Mouse (Mus musculus) neural tube, embryonic 15.5 days (tissue): ENCODE results near the gene Rbfox1. TPM values are rescaled to one million over a fixed set of nuclear protein-coding genes. Genes with fewer than 3 reads are reported as not detected.

Source experiments
- ATAC-seq: fragments of 200-750 bp; cut with Nextera tagmentation; 2 replicates; pipeline ENCODE4 v1.8.0; 2017; ENCODE audit warnings: mild to moderate bottlenecking, moderate TSS enrichment, moderate library complexity; ENCODE audit not compliant: low FRiP score
- H3K27ac ChIP-seq: fragments of 300-500 bp; sonication (generic); replicated peaks from 2 replicates; pipeline ENCODE4 v1.5.1; 2015; ENCODE audit warnings: mild to moderate bottlenecking, inconsistent platforms
- H3K27me3 ChIP-seq: fragments of 300-500 bp; sonication (generic); replicated peaks from 2 replicates; pipeline ENCODE4 v1.6.1; 2015; ENCODE audit warnings: inconsistent platforms
- H3K36me3 ChIP-seq: fragments of 300-500 bp; sonication (generic); 2 replicates; pipeline ENCODE4 v1.6.1; 2015; ENCODE audit warnings: inconsistent platforms
- H3K4me1 ChIP-seq: fragments of 300-500 bp; sonication (generic); 2 replicates; pipeline ENCODE4 v1.6.1; 2015; ENCODE audit warnings: inconsistent platforms
- H3K4me2 ChIP-seq: fragments of 300-500 bp; sonication (generic); 2 replicates; pipeline ENCODE4 v1.6.1; 2015; ENCODE audit warnings: inconsistent platforms, mild to moderate bottlenecking, moderate library complexity
- H3K4me3 ChIP-seq: fragments of 300-500 bp; sonication (generic); replicated peaks from 2 replicates; pipeline ENCODE4 v1.5.1; 2015; ENCODE audit warnings: mild to moderate bottlenecking, inconsistent platforms
- H3K9ac ChIP-seq: fragments of 300-500 bp; sonication (generic); replicated peaks from 2 replicates; pipeline ENCODE4 v1.6.1; 2015; ENCODE audit warnings: mild to moderate bottlenecking, inconsistent platforms
- H3K9me3 ChIP-seq: fragments of 300-500 bp; sonication (generic); replicated peaks from 2 replicates; pipeline ENCODE4 v1.6.1; 2016; ENCODE audit warnings: inconsistent platforms
- WGBS: fragments of 180-500 bp; shearing (Covaris S2); methylation state at CpG from one replicate; pipeline ENCODE4 v1.1.7; 2015; ENCODE audit warnings: mixed read lengths; 5-methylcytosine and 5-hydroxymethylcytosine counted together
- polyA plus RNA-seq: library from polyadenylated mRNA; unstranded; fragments of >200 nt; fragmentation: Nextera tagmentation; extraction: Ambion mirVana; gene quantifications from 2 replicates; pipeline ENCODE4 v1.2.1, GENCODE M21; 2015

Rbfox1 gene
- polyA plus RNA-seq, 1 experiment from 2014 or later = 351 TPM

GRCm38 (mm10) chr16:6969986-6970385 is 1084.8 kb downstream of the Rbfox1 start:
- Histone ChIP-seq H3K4me3 (no peak overlapping the region), H3K9ac (no peak overlapping the region), H3K27me3 (no peaks in the 10 kb centered on the region), H3K27ac (no peak overlapping the region), H3K4me2 (no peak overlapping the region), H3K36me3 (no peaks in the 10 kb centered on the region), H3K4me1 (peaks cover 23% of the 10 kb centered on the region), H3K9me3 (no peaks in the 10 kb centered on the region)
- 70% methylated on average over 4 of the region's 4 CpGs for WGBS
- no peak for ATAC-seq

DNA sequence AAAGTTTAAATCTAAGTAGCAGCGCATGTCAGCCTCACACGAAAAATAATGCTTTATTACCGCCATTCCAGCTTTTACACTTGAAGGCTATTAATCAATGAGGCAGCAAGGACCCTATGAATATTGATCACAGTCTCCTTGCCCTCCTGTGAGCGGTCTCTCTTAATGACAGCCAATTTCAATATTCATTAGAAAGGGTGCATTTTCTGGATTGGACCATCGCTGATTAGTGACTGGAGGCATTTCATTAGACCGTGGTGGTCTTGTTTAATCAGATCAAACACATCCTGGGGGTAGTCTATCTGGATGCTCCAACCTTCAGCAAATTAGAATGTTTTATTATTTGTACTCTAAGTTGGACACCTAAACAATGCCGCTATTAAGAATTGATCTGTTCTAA is 1091.2 kb downstream of the Rbfox1 start:
- Histone ChIP-seq H3K36me3 (no peaks in the 10 kb centered on the region), H3K4me1 (peaks cover 36% of the 10 kb centered on the region), H3K27me3 (no peaks in the 10 kb centered on the region), H3K4me3 (no peak overlapping the region), H3K27ac (no peak overlapping the region), H3K9ac (no peak overlapping the region), H3K4me2 (no peak overlapping the region), H3K9me3 (no peaks in the 10 kb centered on the region)
- WGBS = 32% methylated on average over 7 of the region's 7 CpGs
- no peak for ATAC-seq

DNA sequence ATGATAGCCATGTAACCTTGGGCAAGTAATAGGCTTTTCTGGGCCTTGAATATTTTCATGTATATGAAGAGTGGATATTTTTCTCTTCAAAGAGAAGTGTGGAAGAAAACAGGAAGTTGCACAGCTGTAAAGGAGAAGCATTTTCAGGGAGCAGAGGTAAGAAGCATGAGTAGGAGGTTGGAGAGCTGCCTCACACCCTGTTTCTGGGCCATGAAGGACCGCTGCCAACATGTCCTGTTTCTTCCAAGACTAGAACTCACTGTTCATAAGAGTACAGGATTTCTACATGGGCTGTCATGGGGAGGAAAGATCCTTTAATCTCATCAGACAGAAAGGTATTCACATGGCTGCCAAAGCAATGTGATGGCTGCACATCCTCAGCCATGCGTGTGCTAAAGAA is 1098.8 kb downstream of the Rbfox1 start:
- H3K9ac ChIP-seq = no peak overlapping the region
- H3K4me1 ChIP-seq = no peaks in the 10 kb centered on the region
- H3K4me3 ChIP-seq = no peak overlapping the region
- H3K4me2 ChIP-seq = no peak overlapping the region
- H3K27me3 ChIP-seq = no peaks in the 10 kb centered on the region
- no peaks in the 10 kb centered on the region for H3K9me3 ChIP-seq
- WGBS = 93% methylated on average over 2 of the region's 2 CpGs
- no peaks in the 10 kb centered on the region for H3K36me3 ChIP-seq
- no peak for ATAC-seq
- no peak overlapping the region for H3K27ac ChIP-seq

DNA sequence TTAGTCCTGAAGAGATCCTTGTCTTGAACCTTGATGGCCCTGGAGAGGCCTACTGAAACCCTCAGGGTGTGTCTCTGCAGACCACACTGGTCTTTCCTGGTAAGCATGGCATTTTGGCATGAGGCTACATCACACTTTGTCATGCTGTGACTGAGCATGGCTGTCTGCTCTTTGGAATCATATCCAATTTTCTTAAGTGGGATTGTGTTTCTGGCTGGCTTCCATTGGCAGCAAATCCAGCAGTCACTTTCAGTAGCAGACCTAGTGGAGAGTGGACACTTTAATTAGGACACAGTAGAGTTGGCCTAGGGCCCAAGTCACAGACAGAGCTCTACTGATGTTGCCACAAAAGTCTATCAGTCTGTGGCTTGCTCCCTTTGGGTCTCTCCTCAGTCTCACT is 1100.9 kb downstream of the Rbfox1 start:
- H3K36me3 ChIP-seq = no peaks in the 10 kb centered on the region
- H3K27ac ChIP-seq = no peak overlapping the region
- no peak overlapping the region for H3K9ac ChIP-seq
- no peaks in the 10 kb centered on the region for H3K4me1 ChIP-seq
- no peak overlapping the region for H3K4me3 ChIP-seq
- no peaks in the 10 kb centered on the region for H3K9me3 ChIP-seq
- ATAC-seq = no peak
- no peaks in the 10 kb centered on the region for H3K27me3 ChIP-seq
- no peak overlapping the region for H3K4me2 ChIP-seq

GRCm38 (mm10) chr16:6986494-6986893 is 1101.3 kb downstream of the Rbfox1 start:
- ATAC-seq = no peak
- Histone ChIP-seq H3K27ac (no peak overlapping the region), H3K4me2 (no peak overlapping the region), H3K9ac (no peak overlapping the region), H3K36me3 (no peaks in the 10 kb centered on the region), H3K4me1 (no peaks in the 10 kb centered on the region), H3K27me3 (no peaks in the 10 kb centered on the region), H3K9me3 (no peaks in the 10 kb centered on the region), H3K4me3 (no peak overlapping the region)
- WGBS = 74% methylated on average over 2 of the region's 2 CpGs

GRCm38 (mm10) chr16:6992251-6992650 is 1107.1 kb downstream of the Rbfox1 start:
- no peak for ATAC-seq
- H3K4me2 ChIP-seq = no peak overlapping the region
- no peaks in the 10 kb centered on the region for H3K27me3 ChIP-seq
- WGBS = 90% methylated on average over 5 of the region's 5 CpGs
- no peaks in the 10 kb centered on the region for H3K4me1 ChIP-seq
- no peak overlapping the region for H3K27ac ChIP-seq
- H3K36me3 ChIP-seq = no peaks in the 10 kb centered on the region
- H3K9ac ChIP-seq = no peak overlapping the region
- H3K9me3 ChIP-seq = no peaks in the 10 kb centered on the region
- H3K4me3 ChIP-seq = no peak overlapping the region

DNA sequence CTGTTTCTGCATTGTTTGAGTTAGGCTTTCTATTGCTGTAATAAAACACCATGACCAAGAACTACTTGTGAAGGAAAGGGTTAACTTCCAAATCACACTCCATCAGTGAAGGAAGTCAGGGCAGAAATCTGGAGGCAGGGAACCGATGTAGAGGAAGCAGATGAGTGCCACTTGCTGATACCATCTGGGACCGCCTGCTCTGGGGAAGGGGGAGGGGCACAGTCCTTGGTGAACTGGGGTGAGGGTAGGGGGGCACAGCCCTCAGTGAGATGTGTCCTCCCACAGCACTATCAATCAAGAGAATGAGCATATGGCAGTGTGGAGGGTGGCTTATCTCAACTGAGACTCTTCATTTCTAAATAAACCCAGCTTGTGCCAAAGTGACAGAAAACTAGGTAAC is 1108.0 kb downstream of the Rbfox1 start:
- Histone ChIP-seq H3K4me3 (no peak overlapping the region), H3K27me3 (no peaks in the 10 kb centered on the region), H3K4me2 (no peak overlapping the region), H3K36me3 (no peaks in the 10 kb centered on the region), H3K4me1 (no peaks in the 10 kb centered on the region), H3K9me3 (no peaks in the 10 kb centered on the region), H3K27ac (no peak overlapping the region), H3K9ac (no peak overlapping the region)
- ATAC-seq = no peak
- 32% methylated on average over 2 of the region's 2 CpGs for WGBS

DNA sequence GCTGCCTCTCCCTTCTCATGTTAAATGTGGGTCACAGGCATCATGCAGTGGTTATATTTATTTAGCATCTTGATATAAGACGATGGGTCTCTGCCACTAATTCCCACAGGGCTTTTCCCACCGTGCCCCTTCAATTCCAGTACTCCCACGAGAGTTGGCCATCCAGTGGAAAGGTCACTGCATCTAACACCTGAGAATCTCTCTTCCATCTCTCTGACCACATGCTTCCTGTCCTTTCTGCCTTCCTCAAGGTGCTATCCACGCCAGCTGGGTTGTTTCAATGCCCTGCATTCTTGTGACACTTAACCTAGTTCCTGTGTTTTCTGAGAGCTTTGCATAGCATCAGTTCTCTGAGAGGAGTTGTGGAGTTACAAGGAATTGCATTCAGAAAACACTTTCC is 1112.0 kb downstream of the Rbfox1 start:
- Histone ChIP-seq H3K4me3 (no peak overlapping the region), H3K4me1 (no peaks in the 10 kb centered on the region), H3K36me3 (no peaks in the 10 kb centered on the region), H3K27me3 (no peaks in the 10 kb centered on the region), H3K27ac (no peak overlapping the region), H3K4me2 (no peak overlapping the region), H3K9me3 (no peaks in the 10 kb centered on the region), H3K9ac (no peak overlapping the region)
- ATAC-seq = no peak
- 60% methylated on average over 4 of the region's 4 CpGs for WGBS

- Histone ChIP-seq H3K4me2 (no peak overlapping the region), H3K27ac (no peak overlapping the region), H3K4me3 (no peak overlapping the region), H3K9me3 (no peaks in the 10 kb centered on the region), H3K4me1 (no peaks in the 10 kb centered on the region), H3K27me3 (no peaks in the 10 kb centered on the region), H3K9ac (no peak overlapping the region), H3K36me3 (no peaks in the 10 kb centered on the region)
- WGBS = 68% methylated on average over 7 of the region's 7 CpGs
- ATAC-seq = no peak
Observed at GRCm38 (mm10) chr16:6997834-6998233, 1112.7 kb downstream of the Rbfox1 start.

DNA sequence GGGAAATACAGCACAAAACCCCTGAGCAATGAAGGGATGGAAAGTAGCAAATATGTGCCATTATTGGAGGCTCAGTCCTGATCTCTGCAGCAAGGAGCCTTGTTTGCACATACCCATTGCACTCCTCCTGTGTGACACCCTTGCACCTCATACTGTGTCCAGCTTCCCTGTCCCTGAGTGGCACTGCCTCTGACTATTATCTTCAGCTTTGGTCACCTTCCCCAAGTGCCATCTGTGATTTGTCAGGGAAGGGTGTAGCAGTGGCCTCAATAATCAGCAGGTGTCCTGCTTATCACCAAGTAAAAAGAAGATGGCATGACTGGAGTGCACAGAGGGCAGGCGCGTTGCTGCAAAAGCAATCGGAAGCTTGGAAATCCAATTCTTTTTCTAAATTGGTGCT is 1119.4 kb downstream of the Rbfox1 start:
- H3K9me3 ChIP-seq = no peaks in the 10 kb centered on the region
- no peak for ATAC-seq
- WGBS = 96% methylated on average over 3 of the region's 3 CpGs
- H3K4me1 ChIP-seq = no peaks in the 10 kb centered on the region
- H3K9ac ChIP-seq = no peak overlapping the region
- no peak overlapping the region for H3K4me2 ChIP-seq
- H3K27me3 ChIP-seq = no peaks in the 10 kb centered on the region
- no peaks in the 10 kb centered on the region for H3K36me3 ChIP-seq
- H3K27ac ChIP-seq = no peak overlapping the region
- H3K4me3 ChIP-seq = no peak overlapping the region

DNA sequence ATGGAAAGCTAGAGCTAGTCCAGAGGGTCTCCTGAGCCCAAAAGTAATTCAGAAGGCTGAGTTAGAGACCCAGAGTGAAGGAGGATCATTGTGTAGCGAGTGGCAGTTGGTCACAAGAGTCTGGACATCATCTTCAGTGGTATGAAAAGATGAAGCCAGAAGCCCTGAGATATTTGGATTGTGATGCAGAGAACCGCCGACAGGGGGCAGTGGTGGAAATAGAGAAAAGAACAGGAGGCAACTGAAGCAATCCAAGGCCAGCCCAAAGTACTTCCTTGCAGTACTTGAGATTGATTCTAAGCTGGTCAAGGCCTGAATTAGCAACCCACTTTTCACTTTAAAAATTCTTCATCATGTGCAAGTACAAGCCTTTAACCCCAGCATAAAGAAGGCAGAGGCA is 1120.3 kb downstream of the Rbfox1 start:
- Histone ChIP-seq H3K27me3 (no peaks in the 10 kb centered on the region), H3K9me3 (no peaks in the 10 kb centered on the region), H3K4me2 (no peak overlapping the region), H3K9ac (no peak overlapping the region), H3K27ac (no peak overlapping the region), H3K4me1 (no peaks in the 10 kb centered on the region), H3K4me3 (no peak overlapping the region), H3K36me3 (no peaks in the 10 kb centered on the region)
- no peak for ATAC-seq
- WGBS = 14% methylated on average over 3 of the region's 3 CpGs

DNA sequence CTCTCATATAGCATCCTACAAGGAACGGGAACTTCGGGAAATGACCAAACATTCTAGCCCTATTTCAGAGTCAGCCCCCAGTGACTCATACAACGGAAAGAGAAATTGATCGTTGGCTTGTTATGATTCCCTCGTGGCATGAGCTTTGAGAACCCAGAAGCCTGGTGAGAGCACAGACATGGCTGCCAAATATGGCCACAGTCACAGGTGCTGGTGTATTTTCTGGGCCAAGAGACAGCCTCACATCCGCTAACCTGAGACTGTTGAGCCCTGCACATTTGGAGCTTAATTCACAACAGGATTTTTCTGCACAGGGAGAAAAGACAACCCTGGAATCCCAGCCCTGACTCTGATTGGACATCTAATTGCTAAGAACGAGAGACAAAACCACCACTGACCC is 1132.2 kb downstream of the Rbfox1 start:
- no peak overlapping the region for H3K4me3 ChIP-seq
- no peak for ATAC-seq
- no peak overlapping the region for H3K9ac ChIP-seq
- H3K36me3 ChIP-seq = no peaks in the 10 kb centered on the region
- no peaks in the 10 kb centered on the region for H3K27me3 ChIP-seq
- WGBS = 64% methylated on average over 7 of the region's 7 CpGs
- no peak overlapping the region for H3K27ac ChIP-seq
- H3K4me2 ChIP-seq = no peak overlapping the region
- H3K4me1 ChIP-seq = peaks cover 15% of the 10 kb centered on the region; the same call in 1 of the 2 replicates
- no peaks in the 10 kb centered on the region for H3K9me3 ChIP-seq

DNA sequence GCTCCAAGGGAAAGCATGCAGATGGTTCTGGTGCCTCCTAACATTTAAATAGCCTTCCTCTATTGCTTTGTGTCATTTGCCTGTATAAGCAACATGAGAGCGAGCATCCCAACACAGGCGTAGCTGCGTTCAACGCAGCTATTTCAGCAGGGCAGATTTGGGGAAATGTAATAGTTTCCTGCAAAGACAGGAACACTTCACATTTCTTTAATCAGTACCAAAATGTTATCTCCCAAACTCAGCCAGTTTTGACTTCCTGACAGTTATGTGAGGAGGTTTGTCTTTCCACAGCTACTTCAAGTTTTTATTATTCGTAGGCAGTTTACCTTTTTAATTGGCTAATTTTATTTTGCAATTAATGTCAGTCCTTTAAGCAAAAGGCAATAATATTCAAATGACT is 1149.1 kb downstream of the Rbfox1 start:
- H3K4me1 ChIP-seq = peaks cover 18% of the 10 kb centered on the region
- ATAC-seq = no peak
- H3K27ac ChIP-seq = 0 out of 2 replicates have a peak overlapping the region, but pooled peaks have one; percentile 19
- H3K4me3 ChIP-seq = no peak overlapping the region
- WGBS = 81% methylated on average over 5 of the region's 5 CpGs
- no peaks in the 10 kb centered on the region for H3K36me3 ChIP-seq
- H3K4me2 ChIP-seq = no peak overlapping the region
- no peak overlapping the region for H3K9ac ChIP-seq
- no peaks in the 10 kb centered on the region for H3K9me3 ChIP-seq
- no peaks in the 10 kb centered on the region for H3K27me3 ChIP-seq
